Mouse (Mus musculus): ENCODE data around the gene Alkbh7.

DNA sequence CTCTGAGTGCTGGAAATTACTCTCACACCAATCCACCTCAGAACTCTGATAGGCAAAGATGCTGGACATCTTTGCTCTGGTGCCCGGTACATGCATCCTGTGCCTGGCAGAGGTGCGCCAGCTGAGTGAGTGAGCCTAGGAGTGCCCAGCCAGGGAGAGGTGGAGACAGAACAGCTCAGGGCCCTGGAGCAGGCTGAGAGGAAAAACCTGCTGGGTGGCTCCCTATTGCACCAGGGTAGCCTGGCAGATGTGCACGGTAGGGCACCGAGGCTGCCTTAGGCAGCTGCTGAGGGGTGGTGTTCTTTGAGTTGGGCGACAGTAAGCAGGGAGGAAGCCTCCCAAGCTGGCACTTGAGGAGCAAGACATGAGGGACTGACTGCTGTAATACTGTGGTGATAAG is 15.1 kb upstream of the Alkbh7 start, which contains the start of gene Acer1:
- TF ChIP-seq CTCF (IDR thresholded peaks at IDR 0.05; ENCODE audit: control insufficient read depth, insufficient read depth, insufficient replicate concordance, low read depth, low read length) (no peak), POLR2A (IDR thresholded peaks at IDR 0.05; ENCODE audit: control insufficient read depth, low read depth, low read length) (no peak)

Data from testis, adult 2 months (tissue).